Mouse (Mus musculus) stomach, embryonic 15.5 days (tissue): ENCODE measurements around the gene BC030870. TPM values are rescaled to one million over a fixed set of nuclear protein-coding genes. Genes with fewer than 3 reads are reported as not detected.

Experiments
- ATAC-seq: fragments of 200-750 bp; cut with Nextera tagmentation; 2 replicates; pipeline ENCODE4 v1.8.0; 2017; ENCODE audit warnings: low read depth, moderate number of reproducible peaks, moderate TSS enrichment; ENCODE audit not compliant: insufficient read depth, low FRiP score
- H3K27ac ChIP-seq: fragments of 300-500 bp; sonication (generic); 2 replicates; pipeline ENCODE4 v1.5.1; 2015; ENCODE audit warnings: mild to moderate bottlenecking, inconsistent platforms
- H3K27me3 ChIP-seq: fragments of 300-500 bp; sonication (generic); replicated peaks from 2 replicates; pipeline ENCODE4 v1.6.1; 2015; ENCODE audit warnings: inconsistent platforms
- H3K36me3 ChIP-seq: fragments of 300-500 bp; sonication (generic); 2 replicates; pipeline ENCODE4 v1.6.1; 2015; ENCODE audit warnings: inconsistent platforms
- H3K4me1 ChIP-seq: fragments of 300-500 bp; sonication (generic); 2 replicates; pipeline ENCODE4 v1.6.1; 2015; ENCODE audit warnings: inconsistent platforms
- H3K4me2 ChIP-seq: fragments of 300-500 bp; sonication (generic); 2 replicates; pipeline ENCODE4 v1.6.1; 2015; ENCODE audit warnings: mild to moderate bottlenecking, inconsistent platforms
- H3K4me3 ChIP-seq: fragments of 300-500 bp; sonication (generic); replicated peaks from 2 replicates; pipeline ENCODE4 v1.5.1; 2015; ENCODE audit warnings: inconsistent platforms
- H3K9ac ChIP-seq: fragments of 300-500 bp; sonication (generic); 2 replicates; pipeline ENCODE4 v1.6.1; 2015; ENCODE audit warnings: inconsistent platforms
- H3K9me3 ChIP-seq: fragments of 300-500 bp; sonication (generic); 2 replicates; pipeline ENCODE4 v1.6.1; 2016; ENCODE audit warnings: inconsistent platforms
- WGBS: fragments of 180-500 bp; shearing (Covaris S2); methylation state at CpG from one replicate; pipeline ENCODE4 v1.1.7; 2015; 5-methylcytosine and 5-hydroxymethylcytosine counted together
- polyA plus RNA-seq: library from polyadenylated mRNA; unstranded; fragments of >200 nt; fragmentation: Nextera tagmentation; extraction: Ambion mirVana; gene quantifications from 2 replicates; pipeline ENCODE4 v1.2.1, GENCODE M21; 2015

Gene BC030870
- polyA plus RNA-seq, 1 experiment from 2014 or later, result 9.8 TPM

DNA sequence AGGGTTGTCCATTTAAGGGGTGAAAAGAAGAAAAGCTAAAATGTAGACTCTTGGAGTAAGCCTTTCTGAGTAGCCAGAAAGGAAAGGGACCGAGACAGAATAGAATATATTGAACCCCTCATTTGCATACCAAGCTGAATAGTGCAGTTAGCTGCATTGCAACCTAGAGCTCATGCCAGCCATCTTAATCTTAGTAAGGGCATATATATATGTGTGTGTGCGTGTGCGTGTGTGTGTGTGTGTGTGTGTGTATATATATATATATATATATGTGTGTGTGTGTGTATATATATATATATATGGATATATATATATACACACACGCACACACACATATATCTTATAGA lies 60.9 kb downstream of the BC030870 start:
- Histone ChIP-seq H3K4me2 (no peak overlapping the region), H3K27me3 (no peaks in the 10 kb centered on the region), H3K4me3 (no peak overlapping the region), H3K27ac (no peak overlapping the region), H3K36me3 (no peaks in the 10 kb centered on the region), H3K4me1 (no peaks in the 10 kb centered on the region), H3K9me3 (no peaks in the 10 kb centered on the region), H3K9ac (no peak overlapping the region)
- 82% methylated on average over 4 of the region's 4 CpGs for WGBS
- no peak for ATAC-seq

DNA sequence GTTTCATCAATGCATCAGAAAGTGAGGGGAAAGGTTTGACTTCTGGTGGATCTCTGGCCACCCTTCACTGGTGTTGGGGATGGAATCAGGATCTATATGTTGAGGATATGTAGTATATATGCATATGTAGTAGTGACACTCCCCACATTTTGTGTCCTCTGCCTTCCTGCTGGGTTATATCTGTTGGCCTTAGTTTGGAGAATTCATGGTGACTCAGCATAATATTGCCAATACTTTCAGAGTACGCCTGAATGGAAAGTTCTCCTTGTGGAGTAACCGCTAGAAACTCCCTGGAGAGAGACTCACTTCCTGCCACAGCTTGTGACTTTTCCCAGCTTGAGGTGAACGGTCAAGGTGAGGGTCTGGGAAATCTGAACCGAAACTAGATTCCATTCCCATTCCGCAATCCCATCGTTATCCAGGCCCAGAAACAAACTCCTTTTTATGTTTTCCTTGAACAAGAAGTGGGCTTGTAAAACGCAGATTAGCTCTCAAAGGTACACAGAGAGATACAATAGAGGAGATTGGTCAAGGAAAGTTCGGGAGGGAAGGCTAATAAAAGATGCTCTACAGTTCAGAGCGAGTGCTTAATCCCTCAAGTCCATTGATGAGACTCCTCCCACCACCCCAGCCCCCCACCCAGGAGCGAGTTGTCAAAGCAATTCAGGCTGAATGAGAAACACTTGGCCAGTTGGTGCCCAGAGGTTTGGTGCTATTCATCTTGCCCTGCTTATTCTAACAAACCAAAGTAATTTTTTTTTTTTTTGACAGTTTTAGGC lies 61.5 kb downstream of the BC030870 start:
- H3K4me1 ChIP-seq, result no peaks in the 10 kb centered on the region
- no peaks in the 10 kb centered on the region for H3K9me3 ChIP-seq
- no peak overlapping the region for H3K27ac ChIP-seq
- H3K27me3 ChIP-seq, result no peaks in the 10 kb centered on the region
- 44% methylated on average over 10 of the region's 10 CpGs for WGBS
- ATAC-seq, result no peak
- H3K36me3 ChIP-seq, result no peaks in the 10 kb centered on the region
- H3K9ac ChIP-seq, result no peak overlapping the region
- no peak overlapping the region for H3K4me2 ChIP-seq
- H3K4me3 ChIP-seq, result no peak overlapping the region

DNA sequence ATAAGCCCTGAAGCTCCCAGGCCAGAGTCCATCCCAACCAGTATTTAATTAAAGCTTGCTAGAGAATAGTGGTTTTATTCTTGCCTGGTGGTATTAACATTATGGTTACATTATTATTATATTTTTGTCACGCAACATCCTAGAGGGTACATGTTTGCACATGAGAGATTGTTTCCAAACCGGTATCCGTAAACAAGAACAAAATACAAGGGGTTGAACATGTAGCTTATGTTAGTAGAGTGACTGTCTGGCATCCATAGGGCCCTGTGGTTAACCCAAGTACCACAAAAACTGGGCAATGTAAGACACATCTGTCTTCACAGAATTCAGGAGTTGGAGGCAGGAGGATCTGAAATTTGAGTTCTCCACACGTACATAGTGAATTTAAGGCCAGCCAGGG lies 62.3 kb downstream of the BC030870 start:
- no peak for ATAC-seq
- no peaks in the 10 kb centered on the region for H3K36me3 ChIP-seq
- no peak overlapping the region for H3K4me3 ChIP-seq
- no peaks in the 10 kb centered on the region for H3K4me1 ChIP-seq
- 94% methylated on average over 4 of the region's 4 CpGs for WGBS
- no peaks in the 10 kb centered on the region for H3K27me3 ChIP-seq
- H3K4me2 ChIP-seq, result no peak overlapping the region
- no peak overlapping the region for H3K27ac ChIP-seq
- H3K9me3 ChIP-seq, result no peaks in the 10 kb centered on the region
- H3K9ac ChIP-seq, result no peak overlapping the region

DNA sequence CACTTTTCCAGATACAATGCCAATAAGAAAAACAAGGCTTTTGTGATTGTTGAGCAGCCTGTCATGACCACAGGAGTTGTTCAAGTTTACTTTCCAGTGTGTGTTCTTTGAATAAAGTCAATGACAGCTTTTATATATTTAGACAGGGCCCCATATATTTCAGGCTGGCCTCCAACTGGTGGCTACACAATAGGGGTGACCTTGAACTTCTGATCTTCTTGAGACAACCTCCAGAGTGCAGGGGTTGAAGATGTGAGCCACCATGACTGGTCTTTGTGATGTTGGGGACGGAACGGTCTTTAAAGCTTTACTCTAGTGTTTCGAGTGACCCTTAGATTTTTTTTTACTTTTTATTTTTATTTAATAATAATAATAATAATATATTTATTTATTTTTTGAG lies 63.7 kb downstream of the BC030870 start:
- Histone ChIP-seq H3K4me3 (no peak overlapping the region), H3K4me2 (no peak overlapping the region), H3K36me3 (no peaks in the 10 kb centered on the region), H3K27ac (no peak overlapping the region), H3K9ac (no peak overlapping the region), H3K4me1 (no peaks in the 10 kb centered on the region), H3K9me3 (no peaks in the 10 kb centered on the region), H3K27me3 (no peaks in the 10 kb centered on the region)
- WGBS, result 93% methylated on average over 3 of the region's 3 CpGs
- no peak for ATAC-seq

DNA sequence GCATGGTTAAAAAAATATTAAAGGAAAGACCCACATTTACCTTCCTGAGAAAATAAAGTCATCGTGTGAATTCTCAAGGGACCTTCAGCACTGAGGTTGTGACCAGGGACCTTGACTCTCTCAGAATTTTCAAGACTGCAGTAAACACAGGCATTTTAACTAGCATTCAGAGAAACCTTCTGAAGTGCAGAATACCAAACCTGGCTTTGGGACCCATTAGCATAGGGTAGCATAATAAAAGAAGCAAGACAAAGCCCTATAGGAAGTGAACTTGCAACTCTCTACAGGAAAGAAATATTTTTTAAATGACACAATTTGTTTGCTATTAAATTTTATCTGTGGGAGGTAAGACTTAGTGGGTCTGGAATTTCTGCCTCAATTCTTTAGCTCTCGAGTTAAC lies 65.3 kb downstream of the BC030870 start:
- no peak for ATAC-seq
- Histone ChIP-seq H3K36me3 (no peaks in the 10 kb centered on the region), H3K4me2 (no peak overlapping the region), H3K4me3 (no peak overlapping the region), H3K9ac (no peak overlapping the region), H3K27ac (no peak overlapping the region), H3K4me1 (no peaks in the 10 kb centered on the region), H3K9me3 (no peaks in the 10 kb centered on the region), H3K27me3 (no peaks in the 10 kb centered on the region)
- whole genome bisulfite sequencing, result 62% methylated on average over 2 of the region's 2 CpGs

DNA sequence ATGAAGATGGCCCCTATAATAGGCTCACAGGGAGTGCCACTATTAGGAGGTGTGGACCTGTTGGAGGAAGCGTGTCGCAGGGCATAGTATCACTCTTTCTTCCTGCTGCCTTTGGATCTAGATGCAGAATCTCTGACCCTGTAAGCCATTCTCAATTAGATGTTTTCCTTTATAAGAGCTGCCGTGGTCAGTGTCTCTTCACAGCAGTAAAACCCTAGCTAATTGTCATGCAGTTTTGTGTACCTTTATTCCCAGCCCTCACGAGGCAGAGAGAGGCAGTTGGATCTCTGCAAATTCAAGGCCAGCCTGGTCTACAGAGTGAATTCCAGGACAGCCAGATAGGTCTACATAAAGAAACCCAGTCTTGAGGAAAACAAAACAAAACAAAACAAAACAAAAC lies 67.2 kb downstream of the BC030870 start:
- ATAC-seq, result no peak
- no peak overlapping the region for H3K9ac ChIP-seq
- 80% methylated on average over 4 of the region's 4 CpGs for WGBS
- no peaks in the 10 kb centered on the region for H3K4me1 ChIP-seq
- H3K9me3 ChIP-seq, result no peaks in the 10 kb centered on the region
- H3K27me3 ChIP-seq, result no peaks in the 10 kb centered on the region
- H3K4me3 ChIP-seq, result no peak overlapping the region
- no peaks in the 10 kb centered on the region for H3K36me3 ChIP-seq
- H3K4me2 ChIP-seq, result no peak overlapping the region
- no peak overlapping the region for H3K27ac ChIP-seq

DNA sequence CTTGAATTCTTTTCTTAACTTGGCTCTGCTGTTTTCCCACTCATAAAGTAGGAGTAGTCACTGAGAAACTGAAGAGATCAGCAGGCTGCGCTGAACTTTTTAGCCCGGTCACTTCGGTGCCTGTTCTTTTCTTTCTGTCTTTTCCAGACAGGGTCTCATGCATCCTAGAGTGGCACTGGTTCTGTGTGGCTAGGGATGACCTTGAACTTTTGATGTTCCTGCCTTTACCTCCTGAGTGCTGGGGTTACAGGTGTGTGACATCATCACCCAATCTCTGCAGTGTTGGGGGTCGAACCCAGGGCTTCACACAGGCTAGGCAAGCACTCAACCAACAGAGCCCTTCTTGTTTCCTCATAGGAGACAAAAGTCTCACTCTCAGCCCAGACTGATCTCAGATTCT lies 72.6 kb downstream of the BC030870 start:
- Histone ChIP-seq H3K4me3 (no peak overlapping the region), H3K9ac (no peak overlapping the region), H3K27me3 (no peaks in the 10 kb centered on the region), H3K4me1 (no peaks in the 10 kb centered on the region), H3K27ac (no peak overlapping the region), H3K9me3 (no peaks in the 10 kb centered on the region), H3K36me3 (no peaks in the 10 kb centered on the region), H3K4me2 (no peak overlapping the region)
- WGBS, result 92% methylated on average over 4 of the region's 4 CpGs
- ATAC-seq, result no peak

DNA sequence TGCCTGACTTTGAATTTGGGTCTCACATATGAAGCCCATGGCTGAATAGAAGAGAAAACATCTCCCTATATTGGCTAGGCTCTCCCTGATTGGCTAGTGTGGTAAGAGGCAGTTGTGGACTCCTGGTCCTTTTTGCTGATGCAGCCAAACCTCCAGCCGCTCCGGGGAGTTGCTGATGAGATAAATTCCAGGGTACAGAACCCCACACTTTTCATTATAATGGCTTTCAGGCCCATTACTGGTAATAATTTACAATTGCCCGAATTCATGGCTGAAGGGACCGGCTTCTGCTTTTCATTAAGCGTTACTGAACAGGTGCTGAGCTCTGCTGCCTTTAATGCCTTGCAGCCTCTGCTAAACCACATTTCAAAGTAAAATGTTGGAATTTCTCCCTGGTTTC lies 75.4 kb downstream of the BC030870 start:
- H3K27ac ChIP-seq, result no peak overlapping the region
- no peak for ATAC-seq
- no peak overlapping the region for H3K9ac ChIP-seq
- no peak overlapping the region for H3K4me3 ChIP-seq
- no peaks in the 10 kb centered on the region for H3K27me3 ChIP-seq
- H3K4me1 ChIP-seq, result no peaks in the 10 kb centered on the region
- no peak overlapping the region for H3K4me2 ChIP-seq
- H3K36me3 ChIP-seq, result no peaks in the 10 kb centered on the region
- H3K9me3 ChIP-seq, result no peaks in the 10 kb centered on the region
- 46% methylated on average over 5 of the region's 5 CpGs for WGBS

DNA sequence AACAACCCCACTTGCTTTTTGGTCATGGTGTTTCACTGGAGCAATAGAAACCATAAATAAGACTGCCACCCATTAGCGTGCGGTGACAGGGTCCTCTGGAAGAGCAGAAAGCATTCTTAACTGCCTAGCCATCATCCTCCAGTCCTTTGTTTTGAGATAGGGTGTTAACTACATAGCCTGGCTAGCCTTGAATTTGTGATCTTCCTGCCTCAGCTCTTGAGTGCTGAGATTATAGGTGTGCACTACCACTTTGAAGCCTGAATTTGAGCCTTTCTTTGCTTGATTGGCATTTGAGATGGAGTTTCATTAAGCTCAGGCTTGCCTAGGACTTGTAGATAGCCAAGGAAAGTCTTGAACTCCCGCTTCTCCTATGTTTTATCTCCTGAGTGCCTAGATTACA lies 75.8 kb downstream of the BC030870 start:
- H3K4me1 ChIP-seq, result no peaks in the 10 kb centered on the region
- no peak overlapping the region for H3K4me2 ChIP-seq
- H3K27me3 ChIP-seq, result no peaks in the 10 kb centered on the region
- no peaks in the 10 kb centered on the region for H3K9me3 ChIP-seq
- ATAC-seq, result no peak
- H3K9ac ChIP-seq, result no peak overlapping the region
- 89% methylated on average over 3 of the region's 3 CpGs for WGBS
- H3K36me3 ChIP-seq, result no peaks in the 10 kb centered on the region
- no peak overlapping the region for H3K4me3 ChIP-seq
- no peak overlapping the region for H3K27ac ChIP-seq

DNA sequence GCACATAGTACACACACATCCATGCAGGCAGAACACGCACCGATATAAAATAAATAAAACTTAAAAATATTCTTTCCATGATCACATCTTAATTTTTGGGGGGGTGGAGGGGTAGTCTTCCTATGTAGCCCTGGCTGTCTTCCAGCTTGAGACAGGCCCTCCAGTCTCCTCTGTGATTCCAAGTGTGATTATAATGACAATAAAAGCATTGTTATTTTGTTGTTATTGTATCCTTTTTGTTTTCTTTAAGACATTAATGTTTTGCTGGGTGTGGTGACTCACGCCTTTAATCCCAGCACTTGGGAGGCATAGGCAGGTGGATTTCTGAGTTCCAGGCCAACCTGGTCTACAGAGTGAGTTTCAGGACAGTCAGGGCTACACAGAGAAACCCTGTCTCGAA lies 81.6 kb downstream of the BC030870 start:
- Histone ChIP-seq H3K36me3 (no peaks in the 10 kb centered on the region), H3K4me2 (no peak overlapping the region), H3K27me3 (no peaks in the 10 kb centered on the region), H3K9me3 (no peaks in the 10 kb centered on the region), H3K4me1 (no peaks in the 10 kb centered on the region), H3K27ac (no peak overlapping the region), H3K4me3 (no peak overlapping the region), H3K9ac (no peak overlapping the region)
- no peak for ATAC-seq
- 82% methylated on average over 4 of the region's 4 CpGs for WGBS

DNA sequence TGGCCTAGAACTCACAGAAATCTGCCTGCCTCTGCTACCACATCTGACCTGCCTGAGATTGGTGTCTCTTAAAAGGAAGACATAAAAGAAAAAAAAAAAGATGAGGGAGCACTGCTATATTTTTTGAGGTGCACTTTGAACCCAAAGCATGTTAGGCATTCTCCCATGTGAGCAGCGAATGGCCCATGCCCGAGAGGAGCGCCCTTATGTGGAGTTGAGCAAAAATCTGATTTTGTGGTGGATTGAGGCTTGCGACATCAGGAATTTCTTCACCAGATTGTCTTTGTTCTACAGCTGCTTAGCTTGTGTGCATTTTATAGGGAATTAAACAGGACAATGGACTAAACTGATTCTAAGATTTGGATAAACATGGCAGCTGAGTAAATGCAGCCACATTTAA lies 82.2 kb downstream of the BC030870 start:
- no peak for ATAC-seq
- no peak overlapping the region for H3K27ac ChIP-seq
- H3K27me3 ChIP-seq, result no peaks in the 10 kb centered on the region
- no peaks in the 10 kb centered on the region for H3K4me1 ChIP-seq
- H3K36me3 ChIP-seq, result no peaks in the 10 kb centered on the region
- H3K9me3 ChIP-seq, result no peaks in the 10 kb centered on the region
- no peak overlapping the region for H3K9ac ChIP-seq
- H3K4me3 ChIP-seq, result no peak overlapping the region
- 84% methylated on average over 4 of the region's 4 CpGs for WGBS
- H3K4me2 ChIP-seq, result no peak overlapping the region

DNA sequence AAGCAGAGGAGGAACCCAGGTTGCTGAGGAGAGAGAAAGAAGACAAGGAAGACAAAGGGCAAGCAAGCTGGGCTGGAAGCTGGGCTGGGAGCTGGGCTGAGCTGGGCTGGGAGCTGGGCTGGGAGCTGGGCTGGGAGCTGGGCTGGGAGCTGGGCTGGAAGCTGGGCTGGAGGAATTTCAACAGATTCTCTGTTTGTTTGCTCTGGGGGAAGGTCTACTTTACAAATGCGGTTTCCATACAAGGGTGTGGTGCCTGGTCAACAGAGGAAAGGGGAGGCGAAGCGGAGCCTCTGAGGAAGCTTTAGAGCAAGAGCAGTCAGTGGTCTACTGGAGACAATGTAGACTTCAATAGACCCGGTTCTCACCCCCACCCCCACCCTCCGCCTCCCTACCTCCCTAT lies 82.8 kb downstream of the BC030870 start:
- no peak overlapping the region for H3K27ac ChIP-seq
- no peaks in the 10 kb centered on the region for H3K27me3 ChIP-seq
- no peak overlapping the region for H3K9ac ChIP-seq
- no peaks in the 10 kb centered on the region for H3K36me3 ChIP-seq
- whole genome bisulfite sequencing, result 42% methylated on average over 5 of the region's 5 CpGs
- peak overlapping the region; percentile 13; the same call in 1 of the 2 replicates for H3K4me2 ChIP-seq
- no peaks in the 10 kb centered on the region for H3K4me1 ChIP-seq
- H3K9me3 ChIP-seq, result no peaks in the 10 kb centered on the region
- no peak overlapping the region for H3K4me3 ChIP-seq
- peak; percentile 85 for ATAC-seq

DNA sequence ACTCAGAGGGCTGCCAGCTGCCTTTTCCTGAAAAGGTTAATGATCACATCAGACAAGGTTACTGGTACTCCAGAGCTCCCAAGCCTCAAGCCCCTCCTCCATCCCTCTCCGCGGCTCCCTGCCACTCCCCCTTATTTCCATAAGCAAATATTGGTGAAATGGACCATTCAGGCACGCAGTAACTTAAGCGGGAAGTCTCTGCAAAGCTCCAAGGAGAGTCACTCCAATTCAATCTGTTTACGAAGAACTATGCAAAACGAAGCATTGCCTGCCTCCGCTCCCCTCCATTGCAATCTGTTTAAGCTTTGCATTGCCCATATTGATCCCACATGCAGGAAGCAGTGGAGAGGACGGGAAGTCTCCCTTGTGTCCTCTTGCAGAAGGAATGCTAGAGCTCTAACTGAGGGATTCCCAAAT lies 92.2 kb downstream of the BC030870 start, which contains the start of gene Apela:
Gene Apela, minus strand, starts transcription at position 220 of the 417 bp plus-strand sequence.
- no peaks in the 10 kb centered on the region for H3K36me3 ChIP-seq
- no peaks in the 10 kb centered on the region for H3K9me3 ChIP-seq
- no peak within 1 kb of the TSS for H3K9ac ChIP-seq
- 0 out of 2 replicates have a peak, but pooled peaks cover 12% of the 10 kb centered on the region for H3K4me1 ChIP-seq
- H3K27ac ChIP-seq, result peak within 1 kb of the TSS; percentile 63
- peak within 1 kb of the TSS; percentile 67 for H3K4me2 ChIP-seq
- ATAC-seq, result peak; percentile 76
- H3K27me3 ChIP-seq, result no peaks in the 10 kb centered on the region
- WGBS, result 1% methylated on average over 8 of the region's 8 CpGs
- peak within 1 kb of the TSS; percentile 35 for H3K4me3 ChIP-seq
